Mouse (Mus musculus) neural tube, embryonic 15.5 days (tissue): ENCODE results near the gene Sbf2. TPM values are rescaled to one million over a fixed set of nuclear protein-coding genes. Genes with fewer than 3 reads are reported as not detected.

Experiments
- ATAC-seq: fragments of 200-750 bp; cut with Nextera tagmentation; 2 replicates; pipeline ENCODE4 v1.8.0; 2017; ENCODE audit warnings: mild to moderate bottlenecking, moderate TSS enrichment, moderate library complexity; ENCODE audit not compliant: low FRiP score
- H3K27ac ChIP-seq: fragments of 300-500 bp; sonication (generic); replicated peaks from 2 replicates; pipeline ENCODE4 v1.5.1; 2015; ENCODE audit warnings: mild to moderate bottlenecking, inconsistent platforms
- H3K27me3 ChIP-seq: fragments of 300-500 bp; sonication (generic); replicated peaks from 2 replicates; pipeline ENCODE4 v1.6.1; 2015; ENCODE audit warnings: inconsistent platforms
- H3K36me3 ChIP-seq: fragments of 300-500 bp; sonication (generic); 2 replicates; pipeline ENCODE4 v1.6.1; 2015; ENCODE audit warnings: inconsistent platforms
- H3K4me1 ChIP-seq: fragments of 300-500 bp; sonication (generic); 2 replicates; pipeline ENCODE4 v1.6.1; 2015; ENCODE audit warnings: inconsistent platforms
- H3K4me2 ChIP-seq: fragments of 300-500 bp; sonication (generic); 2 replicates; pipeline ENCODE4 v1.6.1; 2015; ENCODE audit warnings: inconsistent platforms, mild to moderate bottlenecking, moderate library complexity
- H3K4me3 ChIP-seq: fragments of 300-500 bp; sonication (generic); replicated peaks from 2 replicates; pipeline ENCODE4 v1.5.1; 2015; ENCODE audit warnings: mild to moderate bottlenecking, inconsistent platforms
- H3K9ac ChIP-seq: fragments of 300-500 bp; sonication (generic); replicated peaks from 2 replicates; pipeline ENCODE4 v1.6.1; 2015; ENCODE audit warnings: mild to moderate bottlenecking, inconsistent platforms
- H3K9me3 ChIP-seq: fragments of 300-500 bp; sonication (generic); replicated peaks from 2 replicates; pipeline ENCODE4 v1.6.1; 2016; ENCODE audit warnings: inconsistent platforms
- WGBS: fragments of 180-500 bp; shearing (Covaris S2); methylation state at CpG from one replicate; pipeline ENCODE4 v1.1.7; 2015; ENCODE audit warnings: mixed read lengths; 5-methylcytosine and 5-hydroxymethylcytosine counted together
- polyA plus RNA-seq: library from polyadenylated mRNA; unstranded; fragments of >200 nt; fragmentation: Nextera tagmentation; extraction: Ambion mirVana; gene quantifications from 2 replicates; pipeline ENCODE4 v1.2.1, GENCODE M21; 2015

Sbf2 gene
- polyA plus RNA-seq, 1 experiment from 2014 or later = 51.3 TPM

DNA sequence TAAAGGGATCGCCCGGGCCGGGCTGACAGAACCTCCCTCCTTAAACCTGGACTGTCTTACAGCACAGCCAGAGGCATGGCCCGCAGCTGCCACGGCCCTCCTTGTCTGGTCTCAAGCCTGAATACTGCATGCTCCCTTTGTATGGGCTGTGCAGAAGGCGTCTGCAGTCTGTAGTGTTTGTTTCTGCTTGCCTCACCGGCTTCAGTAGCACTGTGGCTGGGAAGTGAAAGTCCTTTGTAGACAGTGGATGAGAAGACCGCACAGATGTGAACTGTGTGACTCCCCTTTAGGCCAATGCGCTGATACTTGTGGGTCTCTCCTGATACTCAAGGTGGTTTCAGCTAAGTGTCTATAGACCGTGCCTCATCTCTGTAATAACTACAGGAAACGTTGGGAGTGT, 331.9 kb downstream of the Sbf2 start:
- Histone ChIP-seq H3K4me2 (no peak overlapping the region), H3K4me3 (no peak overlapping the region), H3K27me3 (no peaks in the 10 kb centered on the region), H3K36me3 (0 out of 2 replicates have a peak, but pooled peaks cover 6% of the 10 kb centered on the region), H3K9ac (no peak overlapping the region), H3K9me3 (no peaks in the 10 kb centered on the region), H3K27ac (no peak overlapping the region), H3K4me1 (peaks cover 4% of the 10 kb centered on the region)
- ATAC-seq = no peak
- 84% methylated on average over 11 of the region's 11 CpGs for WGBS

GRCm38 (mm10) chr7:110281435-110282256, 333.1 kb downstream of the Sbf2 start:
- H3K4me1 ChIP-seq = no peaks in the 10 kb centered on the region
- H3K9me3 ChIP-seq = no peaks in the 10 kb centered on the region
- H3K27me3 ChIP-seq = no peaks in the 10 kb centered on the region
- no peak overlapping the region for H3K27ac ChIP-seq
- 93% methylated on average over 11 of the region's 11 CpGs for WGBS
- H3K4me2 ChIP-seq = no peak overlapping the region
- no peak overlapping the region for H3K4me3 ChIP-seq
- no peak overlapping the region for H3K9ac ChIP-seq
- ATAC-seq = no peak
- H3K36me3 ChIP-seq = 0 out of 2 replicates have a peak, but pooled peaks cover 6% of the 10 kb centered on the region

- Histone ChIP-seq H3K27ac (no peak overlapping the region), H3K27me3 (no peaks in the 10 kb centered on the region), H3K9ac (no peak overlapping the region), H3K4me3 (no peak overlapping the region), H3K9me3 (no peaks in the 10 kb centered on the region), H3K4me1 (no peaks in the 10 kb centered on the region), H3K36me3 (0 out of 2 replicates have a peak, but pooled peaks cover 6% of the 10 kb centered on the region), H3K4me2 (no peak overlapping the region)
- WGBS = 89% methylated on average over 4 of the region's 4 CpGs
- no peak for ATAC-seq
These were observed 335.5 kb downstream of the Sbf2 start for GRCm38 (mm10) chr7:110279183-110279582.

DNA sequence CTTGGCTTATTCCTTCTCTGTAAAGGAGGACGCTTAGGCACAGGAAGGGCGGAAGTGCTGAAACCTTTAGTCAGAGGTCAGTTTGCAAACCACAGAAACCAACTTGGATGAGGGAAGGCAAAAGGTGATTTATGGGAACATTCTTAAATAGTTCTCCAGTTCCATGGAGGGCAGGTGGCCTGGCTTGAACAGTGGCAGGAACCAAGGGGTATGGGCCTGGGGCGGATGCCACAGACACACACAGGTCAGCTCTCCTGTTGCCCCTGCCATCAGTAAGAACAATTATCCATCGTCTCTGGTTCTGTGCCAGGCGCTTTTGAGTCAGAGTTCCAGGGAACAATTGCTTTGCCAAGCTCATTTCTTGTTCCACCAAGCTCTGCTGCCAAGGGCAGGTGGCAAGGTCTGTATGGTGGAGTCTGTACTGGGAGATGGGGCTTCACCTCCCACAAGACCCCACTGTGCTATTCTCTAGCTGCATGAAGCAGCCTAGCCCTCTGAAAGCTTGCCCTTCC, 336.9 kb downstream of the Sbf2 start:
- H3K9ac ChIP-seq = no peak overlapping the region
- H3K27ac ChIP-seq = no peak overlapping the region
- H3K4me3 ChIP-seq = no peak overlapping the region
- ATAC-seq = no peak
- no peaks in the 10 kb centered on the region for H3K4me1 ChIP-seq
- no peaks in the 10 kb centered on the region for H3K27me3 ChIP-seq
- H3K9me3 ChIP-seq = no peaks in the 10 kb centered on the region
- H3K36me3 ChIP-seq = 0 out of 2 replicates have a peak, but pooled peaks cover 6% of the 10 kb centered on the region
- no peak overlapping the region for H3K4me2 ChIP-seq
- 90% methylated on average over 5 of the region's 5 CpGs for WGBS

GRCm38 (mm10) chr7:110272434-110272833, 342.3 kb downstream of the Sbf2 start:
- no peak for ATAC-seq
- Histone ChIP-seq H3K4me3 (no peak overlapping the region), H3K4me2 (no peak overlapping the region), H3K4me1 (no peaks in the 10 kb centered on the region), H3K27me3 (no peaks in the 10 kb centered on the region), H3K27ac (no peak overlapping the region), H3K36me3 (no peaks in the 10 kb centered on the region), H3K9me3 (no peaks in the 10 kb centered on the region), H3K9ac (no peak overlapping the region)
- 91% methylated on average over 4 of the region's 4 CpGs for WGBS

DNA sequence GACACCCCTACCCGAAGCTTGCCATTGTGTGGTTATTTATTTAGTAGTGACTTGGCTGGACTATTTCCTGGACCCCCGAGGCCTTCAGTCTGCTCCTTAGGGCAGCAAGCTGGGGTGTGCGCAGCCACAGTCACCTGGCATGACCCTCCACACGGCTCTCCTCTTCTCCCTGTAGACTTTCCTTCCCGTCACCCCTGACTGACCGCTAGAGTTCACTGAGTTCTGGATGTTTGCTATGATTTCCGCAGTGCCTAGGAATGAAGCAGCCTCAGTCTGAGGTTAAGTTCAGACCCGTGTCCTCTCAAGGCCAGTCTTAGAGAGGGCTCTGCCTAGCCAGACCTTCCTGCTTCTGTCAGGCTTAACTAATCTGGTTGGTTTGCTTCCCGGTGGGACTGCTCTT, 342.9 kb downstream of the Sbf2 start:
- no peak overlapping the region for H3K9ac ChIP-seq
- H3K27me3 ChIP-seq = no peaks in the 10 kb centered on the region
- no peak for ATAC-seq
- no peaks in the 10 kb centered on the region for H3K36me3 ChIP-seq
- no peaks in the 10 kb centered on the region for H3K4me1 ChIP-seq
- H3K4me3 ChIP-seq = no peak overlapping the region
- no peak overlapping the region for H3K27ac ChIP-seq
- WGBS = 77% methylated on average over 9 of the region's 9 CpGs
- H3K9me3 ChIP-seq = no peaks in the 10 kb centered on the region
- H3K4me2 ChIP-seq = no peak overlapping the region

- no peak overlapping the region for H3K27ac ChIP-seq
- no peak overlapping the region for H3K4me2 ChIP-seq
- no peaks in the 10 kb centered on the region for H3K27me3 ChIP-seq
- WGBS = 72% methylated on average over 7 of the region's 7 CpGs
- H3K9me3 ChIP-seq = no peaks in the 10 kb centered on the region
- H3K9ac ChIP-seq = no peak overlapping the region
- H3K4me3 ChIP-seq = no peak overlapping the region
- H3K4me1 ChIP-seq = no peaks in the 10 kb centered on the region
- ATAC-seq = no peak
- no peaks in the 10 kb centered on the region for H3K36me3 ChIP-seq
These were observed 344.3 kb downstream of the Sbf2 start for GRCm38 (mm10) chr7:110270455-110270854.

- no peaks in the 10 kb centered on the region for H3K36me3 ChIP-seq
- H3K9ac ChIP-seq = no peak overlapping the region
- H3K4me3 ChIP-seq = no peak overlapping the region
- no peak overlapping the region for H3K4me2 ChIP-seq
- 93% methylated on average over 14 of the region's 14 CpGs for WGBS
- no peaks in the 10 kb centered on the region for H3K4me1 ChIP-seq
- H3K9me3 ChIP-seq = no peaks in the 10 kb centered on the region
- no peak overlapping the region for H3K27ac ChIP-seq
- ATAC-seq = no peak
- H3K27me3 ChIP-seq = no peaks in the 10 kb centered on the region
These were observed 344.9 kb downstream of the Sbf2 start for GRCm38 (mm10) chr7:110269777-110270176.

DNA sequence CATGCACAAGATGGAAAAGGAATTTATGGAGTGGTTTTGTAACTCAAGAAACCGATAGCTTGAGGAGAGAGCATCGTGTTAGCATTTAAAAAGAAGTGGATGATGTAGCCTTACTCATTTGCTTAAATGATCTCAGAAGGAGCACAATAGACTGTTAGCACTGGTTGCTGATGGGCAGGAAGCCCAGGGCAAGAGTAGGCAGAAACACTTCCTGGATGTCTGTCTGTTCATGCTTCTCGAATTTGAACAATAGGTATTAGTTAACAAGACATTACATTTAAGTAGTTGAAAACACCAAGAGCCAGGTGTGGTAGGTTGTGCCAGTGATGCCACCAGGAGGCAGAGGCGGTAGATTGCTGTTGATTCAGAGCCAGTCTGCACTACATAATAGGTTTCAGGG, 346.2 kb downstream of the Sbf2 start:
- no peak for ATAC-seq
- 73% methylated on average over 4 of the region's 4 CpGs for WGBS

GRCm38 (mm10) chr7:110267994-110268393, 346.7 kb downstream of the Sbf2 start:
- 96% methylated on average over 9 of the region's 9 CpGs for WGBS
- H3K27me3 ChIP-seq = no peaks in the 10 kb centered on the region
- no peak overlapping the region for H3K9ac ChIP-seq
- no peak overlapping the region for H3K4me3 ChIP-seq
- no peaks in the 10 kb centered on the region for H3K36me3 ChIP-seq
- H3K4me1 ChIP-seq = no peaks in the 10 kb centered on the region
- no peaks in the 10 kb centered on the region for H3K9me3 ChIP-seq
- no peak overlapping the region for H3K4me2 ChIP-seq
- ATAC-seq = no peak
- H3K27ac ChIP-seq = no peak overlapping the region

More for the DNA sequence above, 346.2 kb downstream of the Sbf2 start:
- Histone ChIP-seq H3K27ac (no peak overlapping the region), H3K4me1 (no peaks in the 10 kb centered on the region), H3K4me3 (no peak overlapping the region), H3K27me3 (no peaks in the 10 kb centered on the region), H3K36me3 (no peaks in the 10 kb centered on the region), H3K9me3 (no peaks in the 10 kb centered on the region), H3K9ac (no peak overlapping the region), H3K4me2 (no peak overlapping the region)

GRCm38 (mm10) chr7:110267014-110267413, 347.7 kb downstream of the Sbf2 start:
- Histone ChIP-seq H3K4me2 (no peak overlapping the region), H3K27me3 (no peaks in the 10 kb centered on the region), H3K4me3 (no peak overlapping the region), H3K9me3 (no peaks in the 10 kb centered on the region), H3K36me3 (no peaks in the 10 kb centered on the region), H3K9ac (no peak overlapping the region), H3K4me1 (peaks cover 3% of the 10 kb centered on the region; the same call in 1 of the 2 replicates), H3K27ac (no peak overlapping the region)
- no peak for ATAC-seq

DNA sequence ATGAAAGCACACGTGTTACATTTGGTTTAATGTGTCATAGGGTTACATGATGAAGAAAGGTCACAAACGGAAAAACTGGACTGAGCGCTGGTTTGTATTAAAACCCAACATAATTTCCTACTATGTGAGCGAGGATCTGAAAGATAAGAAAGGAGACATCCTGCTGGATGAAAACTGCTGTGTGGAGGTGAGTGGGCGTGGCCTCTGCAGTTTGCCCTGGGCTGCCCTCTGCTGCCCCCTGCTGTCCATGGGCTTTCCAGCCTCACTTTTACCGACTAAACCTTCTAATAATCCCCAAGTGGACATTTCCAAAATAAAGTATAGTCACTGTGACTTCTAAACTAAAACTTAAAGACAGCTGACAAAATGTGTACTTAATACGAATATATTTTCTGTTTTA, 348.9 kb downstream of the Sbf2 start:
- no peak for ATAC-seq
- Histone ChIP-seq H3K36me3 (no peaks in the 10 kb centered on the region), H3K27ac (no peak overlapping the region), H3K9ac (no peak overlapping the region), H3K4me3 (no peak overlapping the region), H3K9me3 (no peaks in the 10 kb centered on the region), H3K4me2 (no peak overlapping the region), H3K4me1 (peaks cover 3% of the 10 kb centered on the region; the same call in 1 of the 2 replicates), H3K27me3 (no peaks in the 10 kb centered on the region)
- 38% methylated on average over 7 of the region's 7 CpGs for WGBS
